Mouse (Mus musculus) cerebellum, adult 11 months (tissue): ENCODE measurements around the gene Syngr3.
"Not testable (repeated sequence)": the region's sequence is repeated elsewhere in the genome, so short reads cannot be mapped to it uniquely, and the experiment has no call there.

Source experiments
- DNase-seq: peaks from one replicate; pipeline ENCODE4 v3.0.0; 2022

The Syngr3 gene

GRCm38 (mm10) chr17:24719494-24720222 is 29.9 kb upstream of the Syngr3 start:
- peak; percentile 97 for DNase-seq

GRCm38 (mm10) chr17:24718938-24719337 is 29.2 kb upstream of the Syngr3 start:
- DNase-seq: not testable (repeated sequence)

- DNase-seq: no peak
Observed at GRCm38 (mm10) chr17:24717943-24718342, 28.2 kb upstream of the Syngr3 start, which contains the start of the genes Rnf151 and Rps2. TSS of gene Rnf151 (minus strand) at chr17:24718063. TSS of gene Rps2 (plus strand) at chr17:24718116.

- peak; percentile 19 for DNase-seq
Observed at GRCm38 (mm10) chr17:24716166-24716682, 26.5 kb upstream of the Syngr3 start.

- no peak for DNase-seq
Observed at GRCm38 (mm10) chr17:24715556-24715955, 25.8 kb upstream of the Syngr3 start.

GRCm38 (mm10) chr17:24708646-24709045 is 18.9 kb upstream of the Syngr3 start:
- no peak for DNase-seq

GRCm38 (mm10) chr17:24707801-24708425 is 18.2 kb upstream of the Syngr3 start:
- DNase-seq: no peak

GRCm38 (mm10) chr17:24706982-24707800 is 17.4 kb upstream of the Syngr3 start, which contains the start of gene Tbl3:
TSS of gene Tbl3 (minus strand) at chr17:24707660.
- peak; percentile 87 for DNase-seq

GRCm38 (mm10) chr17:24705821-24706220 is 16.1 kb upstream of the Syngr3 start:
- DNase-seq: peak; percentile 11

- no peak for DNase-seq
Observed at GRCm38 (mm10) chr17:24701251-24701650, 11.5 kb upstream of the Syngr3 start.

GRCm38 (mm10) chr17:24699473-24699872 is 9.7 kb upstream of the Syngr3 start:
- no peak for DNase-seq

- no peak for DNase-seq
Observed at GRCm38 (mm10) chr17:24698715-24699114, 9.0 kb upstream of the Syngr3 start.

- DNase-seq: no peak
Observed at GRCm38 (mm10) chr17:24697985-24698384, 8.2 kb upstream of the Syngr3 start.

- DNase-seq: peak; percentile 84
Observed at GRCm38 (mm10) chr17:24696011-24696697, 6.4 kb upstream of the Syngr3 start, which contains the start of the genes Gfer and Noxo1. TSS of gene Gfer (minus strand) at chr17:24696156. TSS of gene Noxo1 (plus strand) at chr17:24696234.

- no peak for DNase-seq
Observed at GRCm38 (mm10) chr17:24695326-24696010, 5.7 kb upstream of the Syngr3 start.

- DNase-seq: no peak
Observed at GRCm38 (mm10) chr17:24692385-24692784, 2.6 kb upstream of the Syngr3 start.

GRCm38 (mm10) chr17:24687599-24687998 is 2.2 kb downstream of the Syngr3 start:
- DNase-seq: no peak

- DNase-seq: peak; percentile 46
Observed at GRCm38 (mm10) chr17:24687146-24687595, 2.6 kb downstream of the Syngr3 start.

GRCm38 (mm10) chr17:24686514-24686913 is 3.2 kb downstream of the Syngr3 start:
- DNase-seq: no peak

GRCm38 (mm10) chr17:24677500-24678080 is 12.2 kb downstream of the Syngr3 start:
- DNase-seq: no peak

- no peak for DNase-seq
Observed at GRCm38 (mm10) chr17:24676877-24677276, 12.9 kb downstream of the Syngr3 start.
